Comparison of ENCODE assay signal across 9 mouse cellular contexts in genomic region chr4:149789421-149790194, GRCm38 (mm10). TPM values are rescaled to one million over a fixed set of nuclear protein-coding genes. Genes with fewer than 3 reads are reported as not detected.
DNase-seq lines count a peak whose midpoint lies in the region; ATAC-seq and TF ChIP-seq lines count a peak whose summit lies in the region.
"Had no signal": no experiment of that assay in that cellular context is flagged by ENCODE, and none has a peak within 500 bp of the region (broad histone marks: within the 10 kb centered on the region; RNA-seq: fewer than 3 reads in every experiment).

No protein-coding gene starts in this region.

- no peak overlapping the region for H3K27ac ChIP-seq in heart, embryonic 10.5 days
- peak overlapping the region; percentile 92 for H3K27ac ChIP-seq in gastrocnemius, adult 2 months
- H3K27ac ChIP-seq in liver, postnatal 0 days (ENCODE audit: low read depth) = peak overlapping the region; percentile 86
- H3K27ac ChIP-seq in midbrain, embryonic 15.5 days = no peak overlapping the region
- H3K27ac ChIP-seq: limb, embryonic 12.5 days had no signal

- H3K4me3 ChIP-seq in heart, embryonic 10.5 days = no peak overlapping the region
- H3K4me3 ChIP-seq in gastrocnemius, adult 2 months = no peak overlapping the region
- H3K4me3 ChIP-seq in liver, postnatal 0 days (ENCODE audit: low read depth, low read length) = no peak overlapping the region
- H3K4me3 ChIP-seq in midbrain, embryonic 15.5 days = no peak overlapping the region
- H3K4me3 ChIP-seq: limb, embryonic 12.5 days had no signal

- TF ChIP-seq CTCF in gastrocnemius, adult 2 months (IDR thresholded peaks at IDR 0.05) = no peak
- no peak for TF ChIP-seq CTCF in liver, postnatal 0 days (IDR thresholded peaks at IDR 0.05; ENCODE audit: low read depth)

- 84% methylated on average over 13 of the region's 13 CpGs for WGBS in heart, embryonic 10.5 days
- 79% methylated on average over 13 of the region's 13 CpGs for WGBS in liver, postnatal 0 days (ENCODE audit: insufficient replicate concordance)
- WGBS in midbrain, embryonic 15.5 days = 58% methylated on average over 13 of the region's 13 CpGs

- H3K4me1 ChIP-seq in heart, embryonic 10.5 days = peaks cover 28% of the 10 kb centered on the region; the same call in 1 of the 2 replicates
- peaks cover 35% of the 10 kb centered on the region for H3K4me1 ChIP-seq in liver, postnatal 0 days (ENCODE audit: insufficient read depth)
- H3K4me1 ChIP-seq in midbrain, embryonic 15.5 days = no peaks in the 10 kb centered on the region; the same call in 1 of the 2 replicates

- H3K9me3 ChIP-seq in heart, embryonic 10.5 days = no peaks in the 10 kb centered on the region
- no peaks in the 10 kb centered on the region for H3K9me3 ChIP-seq in liver, postnatal 0 days (ENCODE audit: low read length)
- no peaks in the 10 kb centered on the region for H3K9me3 ChIP-seq in midbrain, embryonic 15.5 days
- H3K9me3 ChIP-seq: limb, embryonic 12.5 days had no signal

- H3K27me3 ChIP-seq in heart, embryonic 10.5 days (ENCODE audit: insufficient read depth, poor library complexity, severe bottlenecking) = no peaks in the 10 kb centered on the region
- no peaks in the 10 kb centered on the region for H3K27me3 ChIP-seq in liver, postnatal 0 days (ENCODE audit: insufficient read depth, low read length)
- H3K27me3 ChIP-seq in midbrain, embryonic 15.5 days (replicated peaks) = no peaks in the 10 kb centered on the region
- H3K27me3 ChIP-seq: limb, embryonic 12.5 days had no signal

- H3K4me2 ChIP-seq in liver, postnatal 0 days (ENCODE audit: low read depth, low read length) = no peak overlapping the region
- H3K4me2 ChIP-seq in midbrain, embryonic 15.5 days = no peak overlapping the region
- H3K4me2 ChIP-seq: limb, embryonic 12.5 days had no signal

- H3K36me3 ChIP-seq in heart, embryonic 10.5 days = no peaks in the 10 kb centered on the region
- no peaks in the 10 kb centered on the region for H3K36me3 ChIP-seq in liver, postnatal 0 days (replicated peaks; ENCODE audit: insufficient read depth, low read length)
- H3K36me3 ChIP-seq in midbrain, embryonic 15.5 days (replicated peaks) = no peaks in the 10 kb centered on the region
- H3K36me3 ChIP-seq: limb, embryonic 12.5 days had no signal

- H3K9ac ChIP-seq in liver, postnatal 0 days (replicated peaks) = no peak overlapping the region; the same call in 1 of the 2 replicates
- no peak overlapping the region for H3K9ac ChIP-seq in midbrain, embryonic 15.5 days
- H3K9ac ChIP-seq: limb, embryonic 12.5 days had no signal

- intact Hi-C loops in gastrocnemius, adult 2 months (cut with DNase I) = loop anchor here (2.0 kb wide), 1 partner anchor 15 kb away; the partner anchor contains the start of gene Slc25a33

- DNase-seq in heart, adult 9 months (ENCODE audit: low spot score in 2 of 2) = peak; percentile 59 to 71
- no peak for DNase-seq in heart, embryonic 10.5 days (ENCODE audit: low spot score)
- DNase-seq in 3T3-L1 (ENCODE audit: low read depth, low spot score) = peak; percentile 40
- peak; percentile 82 for DNase-seq in gastrocnemius, adult 2 months
- no peak for DNase-seq in liver, postnatal 0 days
- no peak for DNase-seq in cerebellum, adult 18-20 months
- no peak for DNase-seq in embryo, embryonic 10 days (ENCODE audit: low spot score)

- TF ChIP-seq EP300 in liver, postnatal 0 days (IDR thresholded peaks at IDR 0.05; ENCODE audit: low read depth) = no peak

- ATAC-seq in liver, postnatal 0 days = no peak
- no peak for ATAC-seq in midbrain, embryonic 15.5 days (replicated peaks)

RNA-seq across cellular contexts. Expression of gene Slc25a33, which starts 15.5 kb away (rescaled TPM):
- polyA plus RNA-seq in heart, embryonic 10.5 days (2016; fragmentation: Nextera tagmentation; extraction: Ambion mirVana) = 9.0 and 15.5 TPM in 2 replicates
- total RNA-seq in gastrocnemius, adult 2 months (2021) = 10 to 100 TPM; 11.3 to 11.7 TPM
- 52.2 and 53.2 TPM in 2 replicates for polyA plus RNA-seq in liver, postnatal 0 days (2015; fragmentation: Nextera tagmentation; extraction: Ambion mirVana)
- 26.6 and 27.4 TPM in 2 replicates for polyA plus RNA-seq in midbrain, embryonic 15.5 days (2015; fragmentation: Nextera tagmentation; extraction: Ambion mirVana)

RNA-seq across cellular contexts. Expression of gene Tmem201, which starts 51.8 kb away (rescaled TPM):
- polyA plus RNA-seq in heart, embryonic 10.5 days (2016; fragmentation: Nextera tagmentation; extraction: Ambion mirVana) = 43.1 and 54.0 TPM in 2 replicates
- total RNA-seq in gastrocnemius, adult 2 months (2021) = 10 to 100 TPM; 37.2 to 51.0 TPM
- polyA plus RNA-seq in liver, postnatal 0 days (2015; fragmentation: Nextera tagmentation; extraction: Ambion mirVana) = 5.1 and 5.8 TPM in 2 replicates
- 51.1 and 51.4 TPM in 2 replicates for polyA plus RNA-seq in midbrain, embryonic 15.5 days (2015; fragmentation: Nextera tagmentation; extraction: Ambion mirVana)

Comparison
In these comparisons a context has a peak if more than half of its experiments do, and no peak if none do; other contexts are left out.
1. DNase-seq: peak in heart, adult 9 months (2 of 2), 3T3-L1 (single experiment) and gastrocnemius, adult 2 months (single experiment); none in heart, embryonic 10.5 days (single experiment), liver, postnatal 0 days (single experiment), cerebellum, adult 18-20 months (0 of 2) and embryo, embryonic 10 days (single experiment).
2. H3K27ac ChIP-seq: peak in gastrocnemius, adult 2 months (single experiment) and liver, postnatal 0 days (single experiment); none in heart, embryonic 10.5 days (single experiment) and midbrain, embryonic 15.5 days (single experiment).